Mouse (Mus musculus) testis, postnatal 14 days (tissue): ENCODE data around the gene Zc3h13.

Source experiments
- DNase-seq: peaks from one replicate; pipeline ENCODE4 v3.0.0; 2021; ENCODE audit warnings: low spot score

Zc3h13 gene

DNA sequence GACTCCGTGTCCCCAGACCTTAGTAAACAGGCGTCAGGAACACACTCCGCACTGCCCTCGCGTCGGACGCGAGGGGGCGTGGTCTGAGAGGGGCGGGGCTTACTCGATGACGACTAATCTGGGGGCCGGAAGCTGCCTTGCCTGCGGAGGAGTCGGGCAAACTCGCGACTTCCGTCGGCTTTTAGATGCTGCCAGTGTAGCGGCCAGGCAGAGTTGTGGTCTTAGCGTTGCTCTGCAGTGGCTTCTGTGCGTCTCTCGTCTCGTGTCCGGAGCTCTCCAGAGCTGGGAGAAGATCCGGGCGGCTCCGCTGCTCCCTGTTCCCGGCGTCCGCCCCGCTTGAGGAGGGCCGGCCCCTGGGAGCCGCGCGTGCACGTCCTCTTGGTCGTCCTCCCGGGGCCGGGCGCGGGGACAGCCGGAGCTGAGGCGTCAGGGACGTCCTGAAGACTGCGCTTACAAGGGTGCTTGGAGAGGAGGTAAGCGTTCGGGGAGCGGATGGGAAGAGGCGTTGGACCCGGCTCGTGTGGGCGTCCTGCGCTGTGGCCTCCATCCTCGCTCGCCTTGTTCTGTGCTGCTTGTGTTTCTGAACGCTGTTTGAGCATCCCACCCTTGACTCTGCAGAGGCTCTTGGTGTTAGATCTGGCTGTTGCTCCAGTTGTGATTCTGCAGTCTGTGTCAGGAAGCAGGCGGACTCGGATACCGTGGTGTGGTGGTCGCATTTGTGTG lies at the start of gene Zc3h13:
TSS of gene Zc3h13 (plus strand) at position 181 of the 723 bp plus-strand sequence.
- DNase-seq = peak; percentile 96

DNA sequence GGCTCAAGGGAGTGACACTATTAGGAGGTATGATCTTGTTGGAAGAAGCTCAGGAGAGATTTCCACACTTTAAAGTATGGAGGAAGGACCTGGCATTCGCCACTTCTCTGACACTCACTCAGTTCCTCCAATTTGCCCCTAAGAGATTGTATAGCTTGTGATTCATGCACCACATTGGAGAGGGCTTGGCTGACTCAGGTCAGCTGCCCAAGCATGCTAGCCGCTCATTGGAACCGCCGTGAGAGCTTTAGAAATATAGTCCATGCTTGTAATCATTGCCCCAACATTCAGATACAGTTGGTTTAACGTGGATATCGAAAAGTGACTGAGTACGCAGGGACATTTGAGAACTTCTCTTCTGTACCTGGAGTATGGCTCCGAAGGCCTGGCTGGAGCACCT lies 48.6 kb upstream of the Zc3h13 start:
- no peak for DNase-seq

DNA sequence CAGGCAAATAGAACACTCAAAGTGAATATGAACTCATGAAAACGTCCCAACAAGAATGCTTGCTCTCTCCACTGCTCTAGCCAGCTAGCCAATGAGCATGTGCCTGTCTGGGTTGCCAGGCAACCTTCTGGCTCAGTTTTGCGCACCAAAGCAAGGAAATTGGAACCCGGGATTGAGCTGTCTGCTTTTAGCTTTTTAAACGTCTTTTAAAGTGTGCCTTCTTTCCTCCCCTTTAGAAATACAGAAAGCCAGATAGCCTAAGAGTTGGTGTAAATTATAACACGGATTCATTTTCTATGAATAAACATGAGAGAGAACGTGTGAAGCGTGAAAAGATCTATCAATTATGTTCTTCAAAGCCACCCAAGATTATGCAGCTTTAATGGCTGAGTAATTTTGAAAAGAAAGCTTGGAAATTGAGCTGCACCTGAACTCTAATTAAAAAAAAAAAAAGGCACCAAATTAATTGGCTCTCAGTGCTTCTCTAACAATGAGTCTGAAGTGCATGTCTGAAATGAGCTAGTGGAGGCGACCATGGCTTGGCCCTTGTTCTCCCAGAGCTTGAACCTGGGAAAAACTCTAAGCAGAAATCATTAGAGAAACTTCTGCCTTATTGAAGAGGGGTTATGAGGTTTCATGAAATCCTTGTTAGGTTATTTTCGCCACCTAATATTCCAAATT lies 48.1 kb upstream of the Zc3h13 start:
- DNase-seq = no peak

DNA sequence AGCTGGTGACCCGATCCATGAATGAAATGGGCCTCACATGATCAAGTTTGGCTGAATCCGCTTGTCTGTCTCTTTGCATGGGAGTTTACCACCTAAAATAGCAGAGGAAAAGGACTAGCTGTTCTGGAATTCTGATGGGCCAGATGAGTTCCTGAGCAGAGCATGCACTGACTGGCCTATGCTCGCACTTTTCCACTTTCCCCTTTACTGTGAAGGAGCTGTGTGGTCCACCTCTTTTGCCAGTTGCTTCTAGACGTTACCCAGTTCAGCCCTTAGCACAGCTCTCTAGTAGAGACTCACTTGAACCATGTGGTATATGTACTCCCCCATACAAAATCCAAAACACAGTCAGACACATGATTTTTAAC lies 47.6 kb upstream of the Zc3h13 start:
- no peak for DNase-seq

DNA sequence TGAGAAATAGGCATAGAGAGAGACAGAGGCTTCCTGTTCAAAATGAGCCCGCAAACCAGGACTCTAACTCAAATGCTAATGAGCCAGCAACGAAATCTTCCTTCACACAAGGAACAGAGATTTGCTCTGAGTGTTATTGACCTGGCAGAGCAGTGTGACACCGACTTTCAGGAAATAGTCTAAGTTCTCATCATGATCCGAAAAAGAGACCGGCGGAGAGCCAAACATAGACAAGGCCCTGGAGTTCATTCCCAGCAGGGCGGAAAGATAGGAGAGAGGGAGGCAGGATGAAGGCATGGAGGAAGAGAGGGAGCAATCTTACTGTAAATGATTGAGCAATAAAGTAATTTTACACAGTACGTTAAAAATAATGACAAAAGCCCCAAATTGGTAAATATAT lies 47.1 kb upstream of the Zc3h13 start:
- DNase-seq = no peak

DNA sequence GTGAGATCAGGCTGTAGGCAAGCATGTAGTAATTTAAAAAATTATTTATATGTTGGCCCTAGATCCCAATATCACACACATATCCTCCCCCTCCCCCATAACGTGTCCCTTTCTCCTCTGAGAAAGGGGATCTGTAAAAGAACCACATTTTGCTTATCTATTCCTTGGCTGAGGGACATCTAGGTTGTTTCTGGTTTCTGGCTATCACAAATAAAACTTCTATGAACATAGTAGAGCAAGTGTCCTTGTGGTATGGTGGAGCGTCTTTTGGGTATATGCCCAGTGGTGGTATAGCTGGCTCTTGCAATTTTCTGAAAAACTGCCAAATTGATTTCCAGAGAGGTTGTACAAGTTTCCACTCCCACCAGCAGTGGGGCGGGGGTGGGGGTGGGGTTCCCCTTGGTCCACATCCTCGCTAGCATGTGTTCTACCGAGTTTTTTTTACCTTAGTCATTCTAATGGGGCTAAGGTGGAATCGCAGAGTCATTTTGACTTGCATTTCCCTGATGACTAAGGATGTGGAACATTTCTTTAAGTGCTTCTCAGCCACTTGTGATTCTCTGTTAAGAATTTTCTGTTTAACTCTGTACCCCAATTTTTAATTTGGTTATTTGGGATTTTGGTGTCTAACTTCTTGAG lies 46.0 kb upstream of the Zc3h13 start:
- DNase-seq = no peak

DNA sequence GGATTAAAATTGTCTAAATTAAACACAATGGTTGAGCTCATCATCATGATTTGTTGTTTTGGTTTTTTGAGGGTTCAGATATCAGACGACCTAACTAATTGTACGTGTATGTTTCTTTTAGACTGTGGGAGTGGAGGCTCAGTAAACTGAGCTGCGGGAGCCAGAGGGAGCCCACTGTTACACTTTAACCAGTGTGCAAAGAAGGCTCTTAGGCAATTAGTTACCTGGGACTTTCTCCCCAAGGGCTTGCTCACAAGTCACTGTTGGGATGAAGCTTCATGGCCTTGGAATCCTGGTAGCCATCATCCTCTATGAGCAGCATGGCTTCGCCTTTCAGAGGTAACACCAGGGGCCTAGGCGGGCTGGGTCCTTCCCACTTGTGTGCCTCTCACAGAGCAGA lies 42.1 kb upstream of the Zc3h13 start, which contains the start of gene Cpb2:
TSS of gene Cpb2 (plus strand) at position 201 of the 400 bp plus-strand sequence.
- no peak for DNase-seq

DNA sequence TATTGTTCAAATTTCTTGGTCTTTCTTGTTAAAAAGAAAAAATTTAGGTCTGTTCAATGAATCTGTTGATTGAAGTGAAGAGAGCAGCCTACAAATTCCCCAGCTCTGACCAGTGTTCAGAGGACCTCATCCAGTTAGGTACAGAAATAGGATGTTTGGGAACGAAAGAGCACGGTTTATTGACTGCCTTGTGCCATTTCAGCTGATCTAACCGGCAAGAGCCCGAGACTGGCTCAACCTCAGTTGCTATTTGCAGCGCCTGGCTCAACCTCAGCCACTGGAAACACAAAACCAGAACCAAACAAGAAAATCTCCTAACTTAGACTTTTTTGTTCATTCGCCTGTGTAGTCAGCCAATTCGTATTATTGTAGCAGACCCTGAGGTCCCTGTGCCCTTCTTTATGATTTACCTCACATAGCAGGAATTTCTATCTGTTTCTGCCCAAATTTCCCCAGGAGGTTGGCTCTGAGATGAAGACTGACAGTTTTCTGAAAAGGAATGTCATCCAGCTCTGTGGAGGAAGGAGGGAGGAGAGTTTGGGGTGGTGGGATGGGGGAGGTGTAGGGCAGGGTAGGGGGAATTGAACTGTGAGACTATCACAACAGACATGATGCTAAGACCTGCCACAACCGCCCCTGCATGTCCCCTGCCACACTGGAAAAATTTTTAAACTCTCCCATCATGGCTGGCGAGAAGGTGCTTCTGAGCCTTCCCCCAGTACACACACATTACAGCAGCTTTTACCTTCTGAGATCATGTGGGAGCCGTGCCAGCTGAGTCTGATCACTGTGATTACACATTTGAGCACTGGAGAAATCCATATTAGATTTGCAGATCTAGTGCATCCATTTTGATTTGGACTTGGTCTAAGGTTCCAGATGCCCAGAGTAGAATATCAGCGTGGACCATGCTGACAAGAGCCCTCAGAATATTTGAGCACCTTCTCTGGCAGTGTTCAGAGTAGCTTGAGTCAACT lies 37.9 kb upstream of the Zc3h13 start:
- DNase-seq = no peak

DNA sequence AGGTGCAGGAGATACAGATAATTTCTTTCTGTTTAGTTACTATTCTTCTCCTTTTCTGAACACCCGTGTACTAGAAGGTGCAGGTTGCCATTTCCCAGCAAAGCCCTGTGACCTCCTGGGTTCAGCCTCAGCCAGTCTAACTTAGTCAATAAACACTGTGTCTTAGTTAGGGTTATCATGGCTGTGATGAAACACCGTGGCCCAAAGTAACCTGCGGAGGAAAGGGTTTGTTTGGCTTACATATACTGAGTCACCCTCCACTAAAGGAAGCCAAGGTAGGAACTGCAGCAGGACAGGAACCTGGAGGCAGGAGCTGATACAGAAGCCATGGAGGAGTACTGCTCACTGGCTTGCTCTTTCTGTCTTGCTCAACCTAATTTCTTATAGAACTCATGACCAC lies 33.7 kb upstream of the Zc3h13 start:
- DNase-seq = no peak

DNA sequence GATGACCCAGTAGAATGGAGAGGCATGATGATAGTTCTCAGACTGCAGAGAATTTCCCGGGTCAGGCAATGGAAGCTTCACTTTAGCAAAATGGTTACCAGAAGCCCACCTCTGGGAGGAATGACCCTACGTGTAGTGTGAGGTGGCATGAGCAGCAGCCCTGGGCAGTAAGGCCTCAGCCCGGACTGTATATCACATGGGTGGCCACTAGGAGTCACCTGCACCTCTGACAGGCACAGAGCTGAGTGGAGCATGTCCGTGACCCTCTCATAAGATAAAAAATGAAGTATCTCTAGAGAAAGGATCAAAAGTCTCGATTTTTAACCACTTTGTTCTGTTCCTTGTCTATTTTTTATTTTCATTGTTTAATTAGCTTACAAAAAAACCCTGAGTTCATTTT lies 27.7 kb upstream of the Zc3h13 start:
- DNase-seq = peak; percentile 12

DNA sequence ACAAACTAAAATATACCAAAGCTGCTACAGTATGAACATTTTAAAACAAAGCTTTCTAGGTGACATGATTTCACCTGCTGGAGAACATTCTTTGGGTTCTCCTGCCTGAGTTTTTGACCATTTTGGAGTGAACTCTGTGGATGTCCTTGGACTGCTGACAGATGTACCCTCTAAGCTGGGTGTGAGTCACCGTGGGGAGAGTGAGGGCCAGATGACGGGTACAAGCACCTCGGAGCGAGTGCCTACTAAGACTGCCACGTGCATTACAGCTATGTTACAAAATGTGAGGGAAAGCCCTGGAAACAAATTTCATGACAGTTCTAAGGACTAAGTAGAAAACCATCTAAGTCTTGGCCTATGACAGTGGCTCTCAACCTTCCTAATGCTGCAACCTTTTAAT lies 14.6 kb upstream of the Zc3h13 start:
- no peak for DNase-seq

DNA sequence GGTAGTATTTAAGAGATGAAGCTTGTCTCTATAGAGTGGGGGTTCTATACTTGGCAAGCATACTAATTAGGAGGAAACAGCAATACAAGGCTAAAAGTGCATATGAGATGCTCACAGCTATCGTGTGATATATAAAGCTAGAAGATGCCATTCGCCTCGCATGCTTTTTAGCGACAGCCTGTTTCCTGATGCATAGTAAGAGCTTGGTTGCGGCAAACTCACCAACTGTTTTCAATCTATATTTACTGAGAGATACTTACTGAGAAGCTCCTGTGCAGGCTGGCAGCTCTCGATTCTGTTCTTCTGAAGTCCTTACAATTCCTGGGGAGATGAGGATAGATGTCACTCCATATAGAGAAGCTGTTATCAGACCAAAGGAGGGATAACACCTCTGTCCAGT lies 4.5 kb upstream of the Zc3h13 start:
- no peak for DNase-seq

DNA sequence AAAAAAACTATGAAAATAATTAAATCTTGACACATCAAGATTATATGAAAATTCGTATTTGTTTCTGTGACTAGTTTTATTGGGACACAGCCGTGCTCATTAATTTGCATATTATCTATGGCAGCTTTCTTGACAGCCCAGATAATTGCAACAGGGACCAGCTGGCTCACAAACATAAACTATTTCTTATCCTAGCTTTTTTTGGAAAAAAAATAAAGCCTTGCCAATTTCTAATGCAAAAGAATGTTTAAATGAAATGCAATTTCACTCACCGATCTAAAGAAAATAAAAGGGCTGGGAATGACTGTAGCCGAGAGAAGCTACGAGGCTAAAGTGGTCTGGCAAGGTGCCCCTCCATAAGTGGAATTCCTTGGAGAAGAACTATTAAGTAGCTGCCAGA lies 3.8 kb upstream of the Zc3h13 start:
- no peak for DNase-seq

DNA sequence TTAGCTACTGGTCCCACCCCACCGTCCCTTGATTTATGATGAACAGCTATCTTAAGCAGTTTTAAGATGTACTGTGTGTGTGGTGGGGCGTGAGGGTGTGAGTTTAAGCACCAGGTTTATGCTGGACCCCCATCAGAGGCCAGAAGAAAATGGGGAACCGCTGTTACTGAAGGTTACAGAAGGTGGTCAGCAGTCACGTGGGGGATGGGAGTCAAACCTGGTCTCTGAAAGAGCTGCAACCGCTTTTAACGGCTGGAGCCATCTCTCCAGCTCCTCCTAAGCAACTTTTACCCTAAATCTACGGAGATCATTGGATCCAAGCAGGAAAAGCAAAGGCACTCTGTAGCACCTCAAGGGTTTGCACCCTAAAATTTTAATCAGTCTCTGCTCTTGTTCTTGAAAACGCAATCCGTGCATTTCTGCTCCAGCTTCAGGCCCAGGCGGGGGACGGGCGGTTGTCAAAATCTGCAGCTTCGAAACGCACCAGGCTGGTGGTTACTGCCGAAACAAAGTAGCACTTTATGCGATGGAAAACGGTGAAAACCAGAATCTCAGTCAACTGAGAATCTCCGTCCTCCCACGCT lies 472 bp upstream of the Zc3h13 start:
- DNase-seq = peak; percentile 38

DNA sequence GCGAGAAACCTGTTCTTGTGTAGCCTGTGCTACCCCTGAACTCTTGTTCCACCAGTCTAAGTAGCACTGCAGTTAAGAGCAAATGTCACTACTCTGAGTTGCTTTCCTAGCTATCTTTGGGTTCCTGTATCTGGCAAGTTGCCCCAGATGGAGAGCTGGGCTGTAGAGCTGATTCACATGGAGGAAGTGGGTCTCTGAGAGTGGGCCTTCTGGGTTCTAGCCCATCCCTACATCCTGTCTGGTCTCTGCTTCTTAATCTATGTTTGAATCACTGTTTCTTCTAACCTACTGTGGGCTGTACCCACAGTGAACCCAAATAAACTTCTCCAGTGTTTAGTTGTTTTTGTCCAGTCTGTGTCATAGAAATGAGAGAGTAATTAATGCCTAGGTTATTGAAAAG lies 16.9 kb downstream of the Zc3h13 start:
- DNase-seq = no peak

DNA sequence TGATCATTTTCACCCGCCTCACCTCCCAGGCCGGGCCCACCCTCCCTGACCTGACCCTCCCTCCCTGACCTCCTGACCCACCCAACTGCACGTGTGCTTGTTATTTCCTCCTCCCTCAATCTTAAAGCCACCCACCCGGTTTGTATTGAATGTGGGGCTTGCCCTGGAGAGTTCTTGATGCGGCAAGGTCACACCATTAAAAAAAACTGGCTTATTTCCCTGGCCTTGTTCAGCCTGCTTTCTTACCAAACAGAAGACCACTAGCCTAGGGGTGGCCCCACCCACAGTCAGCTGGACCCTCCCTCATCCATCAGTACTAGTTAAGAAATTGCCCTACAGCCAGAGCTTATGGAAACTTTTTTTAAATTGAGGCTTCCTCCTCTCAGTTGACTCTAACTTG lies 19.6 kb downstream of the Zc3h13 start:
- no peak for DNase-seq

DNA sequence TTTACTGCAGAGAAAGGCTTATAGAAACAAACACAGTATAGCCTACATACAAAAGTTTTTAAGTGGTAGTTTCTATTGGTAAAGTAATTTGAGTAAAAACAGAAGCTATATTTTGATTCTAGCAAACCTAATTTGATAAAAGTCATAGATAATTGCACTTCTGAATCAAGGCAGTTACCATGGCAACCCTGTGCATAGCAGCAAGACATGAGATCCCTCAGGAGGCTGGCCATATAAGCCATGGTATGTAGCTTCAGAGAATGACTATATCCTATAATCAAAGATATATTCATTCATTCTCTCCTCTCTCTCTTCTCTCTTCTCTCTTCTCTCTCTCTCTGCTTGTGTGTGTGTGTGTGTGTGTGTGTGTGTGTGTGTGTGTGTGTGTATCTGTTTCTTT lies 23.7 kb downstream of the Zc3h13 start:
- no peak for DNase-seq

DNA sequence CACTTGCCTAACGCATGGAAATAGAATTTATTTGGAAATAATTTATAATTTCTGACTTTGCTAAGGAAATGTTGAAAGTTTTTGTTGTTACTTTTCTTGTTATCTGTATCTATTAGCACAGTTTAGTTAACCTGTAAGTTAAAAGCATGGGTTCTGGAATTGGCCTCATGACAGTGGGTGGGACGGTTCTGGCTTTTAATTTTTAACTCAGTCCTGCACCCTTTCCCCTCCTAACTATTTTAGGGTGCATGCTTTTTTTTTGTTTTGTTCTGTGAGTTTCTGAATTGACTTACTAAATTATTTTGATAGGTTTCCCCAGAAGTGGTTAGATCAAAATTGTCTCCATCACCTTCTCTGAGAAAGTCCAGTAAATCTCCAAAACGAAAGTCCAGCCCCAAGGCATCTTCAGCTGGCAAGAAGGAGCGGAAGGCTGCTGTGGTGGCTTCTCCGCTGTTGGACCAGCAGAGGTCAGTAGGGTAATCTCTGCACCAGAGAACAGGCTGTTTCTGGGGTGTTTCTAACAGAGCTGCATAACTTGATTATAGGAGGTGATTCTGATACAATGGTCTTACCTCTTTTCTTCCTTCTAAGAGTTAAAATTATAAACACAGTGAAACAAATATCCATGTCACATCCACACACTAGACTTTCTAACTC lies 25.3 kb downstream of the Zc3h13 start:
- no peak for DNase-seq

DNA sequence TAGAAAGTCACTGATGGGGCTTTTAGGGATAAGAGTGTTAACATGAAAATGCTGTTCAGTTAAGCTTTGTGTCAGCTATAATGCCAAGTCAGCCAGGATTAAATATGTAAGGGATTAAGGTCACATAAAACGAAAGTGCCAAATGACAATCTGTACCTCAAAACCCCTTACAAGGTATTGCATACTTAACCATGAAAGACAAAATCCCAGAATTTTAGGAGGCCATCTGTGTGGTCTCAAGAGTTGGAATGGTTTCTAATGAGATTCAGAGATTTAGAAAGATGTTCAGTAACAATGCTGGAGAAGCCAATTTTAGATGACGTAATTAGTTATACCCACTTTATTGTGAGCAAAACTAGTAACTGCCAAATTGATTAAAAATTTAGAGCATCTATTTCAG lies 30.3 kb downstream of the Zc3h13 start:
- no peak for DNase-seq

DNA sequence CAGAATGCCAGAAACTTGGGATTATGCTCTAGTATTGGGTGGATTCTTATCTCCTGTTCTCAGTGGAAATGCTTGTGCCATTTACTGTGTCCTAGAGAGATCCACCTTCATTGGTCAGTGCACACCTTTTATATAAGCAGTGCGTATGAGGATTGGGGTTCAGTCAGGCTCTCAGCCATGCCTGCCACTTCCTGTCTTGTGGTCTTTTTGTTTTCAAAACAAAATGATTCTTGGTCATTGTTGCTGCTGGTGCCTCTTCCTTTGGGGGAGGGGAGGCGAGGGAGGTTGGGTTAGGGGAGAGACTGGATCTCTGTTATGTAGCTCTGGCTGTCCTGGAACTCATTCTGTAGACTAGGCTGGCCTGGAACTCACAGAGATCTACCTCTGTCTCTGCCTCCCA lies 34.6 kb downstream of the Zc3h13 start:
- no peak for DNase-seq

DNA sequence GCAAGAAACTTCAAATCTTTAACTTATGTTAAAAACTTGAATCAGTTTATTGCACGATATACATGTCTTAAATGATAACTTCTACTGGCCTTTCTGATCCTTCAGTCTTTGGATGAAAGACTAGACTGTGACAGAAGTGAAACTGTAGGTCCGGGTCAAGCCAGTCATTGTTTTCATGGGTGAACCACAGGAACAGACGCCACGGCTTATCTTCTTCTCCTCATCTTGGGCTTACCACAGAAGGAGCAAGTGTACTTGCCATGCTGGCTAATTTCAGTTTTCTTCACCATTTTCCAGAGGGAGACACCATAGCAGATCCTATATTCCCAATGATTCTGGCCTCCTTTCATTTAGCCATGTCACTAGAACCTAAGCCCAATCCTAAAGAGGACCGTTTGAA lies 36.1 kb downstream of the Zc3h13 start:
- DNase-seq = no peak
